Mouse (Mus musculus) NIH3T3 (cell line): ENCODE measurements at regions not wholly inside any gene's neighbourhood (a gene's known extent, or its start where the extent isn't known, plus 50 kb on each side); places are given as distances from the start of the nearest gene placed in this dataset.

ENCODE experiments used
- DNase-seq: peaks from one replicate; pipeline ENCODE4 v3.0.0-alpha.2; 2012; ENCODE audit warnings: low read depth

DNA sequence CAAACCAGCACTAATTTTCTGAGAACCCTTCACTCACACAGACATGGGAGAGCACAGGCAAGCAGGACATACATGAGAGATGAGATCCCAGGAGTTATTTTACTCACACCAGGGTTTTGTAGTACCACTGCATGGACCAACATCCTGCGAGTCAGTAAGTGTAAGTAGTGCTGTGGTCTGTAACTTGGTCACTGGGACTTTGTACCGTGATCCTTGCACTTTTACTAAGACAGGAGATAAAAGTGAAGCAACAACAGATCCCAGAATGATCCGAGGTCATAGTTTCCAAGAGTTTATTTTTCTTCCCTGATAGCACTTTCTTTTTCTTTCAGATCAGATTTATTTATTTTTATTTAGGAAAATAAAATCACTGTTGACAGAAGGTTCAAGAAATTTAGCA is 54.1 kb upstream of the Mtap start:
- DNase-seq = no peak

GRCm38 (mm10) chr4:89078485-89078884 is 58.4 kb upstream of the Mtap start:
- DNase-seq = peak; percentile 80

DNA sequence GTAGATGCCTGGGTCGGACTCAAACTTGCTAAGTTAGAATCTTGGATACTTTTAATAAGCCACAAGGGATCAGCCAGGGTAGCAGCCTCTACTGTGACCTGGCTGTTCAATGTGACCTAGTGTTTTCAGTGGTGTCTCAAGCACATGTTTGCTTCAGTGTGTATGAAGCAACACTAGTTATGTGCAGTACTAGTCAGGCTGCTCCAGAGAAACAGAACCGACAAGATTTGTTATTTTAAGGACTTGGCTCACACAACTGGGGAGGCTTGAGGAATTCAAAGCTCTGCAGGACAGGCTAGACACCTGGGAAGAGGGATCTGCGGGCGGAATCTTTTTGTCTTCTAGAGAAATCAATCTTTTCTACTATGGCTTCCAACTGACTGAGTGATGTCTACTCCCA is 62.2 kb upstream of the Mtap start:
- DNase-seq = peak; percentile 28

DNA sequence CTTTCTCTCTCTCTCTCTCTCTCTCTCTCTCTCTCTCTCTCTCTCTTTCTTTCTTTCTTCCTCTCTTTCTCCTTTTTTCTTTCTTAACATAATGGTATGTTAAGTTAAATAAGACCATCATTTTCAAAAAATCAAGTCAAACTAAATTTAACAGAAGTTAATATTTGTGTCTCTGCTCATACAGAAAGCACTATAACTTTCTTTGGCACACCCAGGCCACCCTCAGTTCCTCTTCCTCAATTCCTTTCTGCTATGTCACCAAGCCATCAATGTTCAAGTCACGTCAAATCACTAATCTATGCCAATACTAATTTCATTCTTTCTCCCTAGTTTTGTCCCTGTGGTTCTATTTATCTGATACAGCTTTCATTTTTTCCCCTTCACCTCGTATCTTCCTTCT is 66.5 kb upstream of the Mtap start:
- DNase-seq = no peak

- peak; percentile 38 for DNase-seq
Measured at GRCm38 (mm10) chr4:89064401-89064800, 72.5 kb upstream of the Mtap start.

DNA sequence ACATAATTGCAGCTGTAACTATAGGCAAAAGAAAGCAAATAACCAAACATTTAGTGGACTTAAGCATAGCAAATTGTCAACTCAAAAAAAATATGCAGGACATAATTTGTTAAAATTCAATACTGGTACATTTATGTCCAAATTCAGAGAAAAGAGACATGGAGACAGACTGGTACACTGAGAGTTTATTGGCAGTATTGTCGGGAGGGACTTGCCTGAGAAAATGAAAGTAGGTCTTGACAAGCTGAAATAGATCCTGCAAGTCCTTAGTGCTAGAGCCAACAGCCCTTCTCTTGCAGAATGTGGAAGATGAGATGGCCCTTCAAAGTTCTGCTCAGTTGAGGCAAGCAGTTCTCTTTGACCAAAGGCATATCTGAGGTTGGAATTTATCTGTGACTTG is 74.5 kb upstream of the Mtap start:
- DNase-seq = peak; percentile 49

GRCm38 (mm10) chr4:89061619-89062018 is 75.3 kb upstream of the Mtap start:
- peak; percentile 48 for DNase-seq

DNA sequence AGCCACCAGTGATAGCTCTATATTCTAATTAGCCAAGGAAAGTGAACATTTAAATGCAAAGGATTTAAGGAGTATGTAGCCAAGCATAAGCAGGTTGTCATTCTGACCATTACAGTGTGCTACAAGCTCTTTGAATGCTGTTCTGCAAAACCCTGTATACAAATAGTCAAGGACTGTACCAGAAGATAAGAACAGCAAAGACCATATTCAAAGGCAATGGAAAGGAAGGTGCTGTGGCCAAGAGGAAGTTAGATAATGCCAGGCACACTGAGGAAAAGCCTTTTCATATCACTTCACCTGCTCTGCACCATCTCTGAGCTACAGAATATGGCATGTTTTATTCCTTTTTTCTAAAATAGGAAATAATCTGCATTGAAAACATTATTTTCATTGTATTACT is 79.3 kb upstream of the Mtap start:
- DNase-seq = no peak

DNA sequence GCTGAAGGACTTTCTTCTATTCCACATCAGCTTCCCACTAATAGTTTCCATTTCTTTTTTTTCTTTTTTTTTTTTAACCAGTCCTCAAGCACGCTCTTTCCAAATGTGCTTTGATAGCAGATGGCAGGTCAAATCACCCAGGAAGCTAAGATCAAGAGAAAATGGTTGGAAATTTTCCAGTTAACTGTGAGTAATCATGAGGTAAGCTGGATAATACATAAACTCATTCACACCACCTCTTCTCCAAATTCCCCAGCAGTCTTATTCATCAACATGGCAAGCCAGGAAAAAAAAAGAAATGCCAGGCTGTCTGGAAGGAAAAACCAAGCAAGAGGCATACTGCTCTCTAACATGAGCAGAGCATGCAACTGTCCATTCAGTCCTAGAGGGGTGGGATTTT is 79.8 kb upstream of the Mtap start:
- peak; percentile 87 for DNase-seq

DNA sequence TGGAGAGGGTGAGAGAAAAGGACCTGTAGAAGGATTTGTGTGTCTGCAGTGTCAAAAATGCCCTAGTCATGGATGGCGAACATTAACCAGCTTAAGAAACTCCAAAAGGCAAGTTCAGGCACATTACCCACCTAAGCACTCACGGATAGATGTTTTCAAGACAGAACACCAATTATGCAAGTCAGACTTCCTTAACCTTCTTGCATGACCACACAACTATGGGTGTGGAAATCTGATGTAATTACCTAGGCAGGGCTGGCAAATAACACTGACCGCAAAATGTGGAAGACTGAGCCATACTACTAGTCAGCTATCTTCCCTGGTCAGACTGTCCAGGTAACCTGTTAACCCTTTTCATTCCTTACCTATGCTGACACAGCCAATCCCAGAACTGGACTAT is 81.0 kb upstream of the Mtap start:
- peak; percentile 63 for DNase-seq

DNA sequence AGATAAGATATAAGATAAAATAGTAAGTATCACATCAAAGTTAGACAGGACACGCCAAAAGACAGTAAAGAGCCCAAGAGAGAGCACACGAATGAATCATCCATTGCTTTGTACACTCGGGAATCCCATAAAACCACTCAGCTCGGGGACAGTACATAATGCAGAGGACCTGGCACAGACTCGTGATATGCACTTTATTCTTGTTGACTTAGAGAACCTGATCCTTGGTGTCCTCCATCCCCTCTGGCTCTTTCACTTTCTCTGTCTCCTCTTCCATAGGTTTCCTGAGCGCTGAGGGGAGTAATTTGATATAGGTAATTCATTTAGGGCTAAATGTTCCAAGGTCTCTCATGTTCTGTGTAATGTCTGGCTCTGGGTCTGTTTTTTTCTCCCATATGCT is 83.3 kb upstream of the Mtap start:
- DNase-seq = peak; percentile 71

DNA sequence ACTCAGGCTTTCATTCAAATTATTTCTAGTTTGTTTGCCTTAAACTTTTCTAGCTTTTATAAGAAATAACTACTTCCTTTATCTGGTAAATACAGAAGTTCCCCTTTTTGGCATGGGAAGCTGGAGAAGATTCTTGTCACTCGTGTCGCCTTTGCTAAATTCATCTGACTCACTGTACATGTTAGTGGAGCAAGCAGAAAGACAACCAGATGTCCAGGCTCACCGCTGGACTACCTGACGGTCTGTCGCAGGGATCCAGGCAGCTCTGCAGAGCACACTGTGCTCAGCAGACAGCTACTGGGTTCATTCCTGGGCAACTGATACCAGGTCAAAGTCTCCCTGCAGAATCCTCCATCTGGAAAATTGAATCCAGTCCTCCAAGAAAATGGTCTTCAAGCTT is 85.0 kb upstream of the Mtap start:
- peak; percentile 73 for DNase-seq

DNA sequence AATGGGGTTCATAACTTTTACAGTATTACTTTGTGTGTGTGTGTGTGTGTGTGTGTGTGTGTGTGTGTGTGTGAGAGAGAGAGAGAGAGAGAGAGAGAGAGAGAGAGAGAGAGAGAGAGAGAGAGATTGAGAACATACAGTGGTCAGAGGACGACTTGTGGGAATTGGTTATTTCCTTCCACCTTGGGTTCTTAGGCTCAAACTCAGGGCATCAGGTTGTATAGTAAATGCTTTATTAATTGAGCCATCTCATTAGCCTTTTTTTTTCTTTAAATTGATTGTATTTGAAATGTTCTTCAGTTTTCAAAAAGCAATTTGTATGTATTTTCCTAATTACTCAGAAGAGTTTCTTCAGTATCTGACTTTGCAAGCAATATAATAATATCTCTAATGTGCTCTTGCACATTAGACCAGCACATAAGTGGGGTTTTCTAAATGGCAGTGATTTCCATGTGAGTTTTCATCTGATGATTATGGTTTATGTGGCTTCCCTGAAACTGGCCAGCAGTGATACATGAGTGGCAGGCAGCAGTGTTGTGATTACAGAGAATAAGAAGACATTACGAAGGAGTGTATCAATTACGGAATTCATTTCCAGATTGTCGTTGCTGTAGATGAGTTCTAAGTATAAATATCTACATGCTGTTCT is 86.2 kb upstream of the Mtap start:
- peak; percentile 68 for DNase-seq

GRCm38 (mm10) chr4:89049592-89050440 is 87.1 kb upstream of the Mtap start:
- peak; percentile 77 for DNase-seq

- no peak for DNase-seq
Measured at GRCm38 (mm10) chr4:89044516-89044915, 92.4 kb upstream of the Mtap start.

GRCm38 (mm10) chr4:89043982-89044381 is 92.9 kb upstream of the Mtap start:
- peak; percentile 65 for DNase-seq

DNA sequence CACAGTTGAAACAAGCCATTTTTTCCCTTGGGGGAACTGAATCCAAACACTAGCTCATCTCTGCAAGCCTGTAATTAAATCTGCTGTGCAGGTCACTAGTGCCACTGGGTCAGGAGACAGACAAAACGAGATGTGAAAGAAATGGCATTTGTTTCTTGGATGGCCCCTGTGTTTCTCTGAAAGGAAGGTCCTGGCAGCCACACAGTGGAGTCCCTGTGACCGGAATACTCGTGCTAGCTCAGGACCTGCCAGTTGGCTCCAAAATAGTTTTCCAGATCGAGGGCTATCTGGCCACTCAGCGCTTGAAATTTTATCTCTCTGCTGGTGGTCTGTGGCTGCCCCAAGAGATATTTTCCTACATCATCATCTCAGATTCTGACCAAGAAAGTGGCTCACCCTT is 96.1 kb upstream of the Mtap start:
- DNase-seq = peak; percentile 88

GRCm38 (mm10) chr4:89038906-89039305 is 98.0 kb upstream of the Mtap start:
- DNase-seq = peak; percentile 81

- DNase-seq = peak; percentile 50
Measured at GRCm38 (mm10) chr4:89038135-89038534, 98.8 kb upstream of the Mtap start.

- DNase-seq = no peak
Measured at GRCm38 (mm10) chr4:89034822-89035221, 102.1 kb upstream of the Mtap start.

DNA sequence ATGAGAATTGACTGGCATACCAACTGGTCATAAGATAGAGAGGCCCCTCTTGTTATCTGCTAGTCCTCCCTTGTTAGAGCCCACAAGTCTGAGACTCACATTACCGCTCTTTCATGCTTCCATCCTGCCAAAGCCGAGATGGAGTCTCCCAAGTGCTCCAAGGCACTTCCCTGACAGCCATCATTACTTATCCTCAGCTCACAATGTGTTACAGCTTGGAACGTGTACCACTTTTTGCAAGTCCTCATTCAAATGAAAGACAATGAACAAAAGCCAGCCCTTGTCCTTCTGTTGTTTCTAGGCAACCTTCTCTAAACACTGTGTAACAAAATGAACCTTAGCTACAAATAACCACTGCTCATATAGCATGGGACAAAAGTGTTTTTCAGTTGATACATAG is 102.6 kb upstream of the Mtap start:
- DNase-seq = no peak

DNA sequence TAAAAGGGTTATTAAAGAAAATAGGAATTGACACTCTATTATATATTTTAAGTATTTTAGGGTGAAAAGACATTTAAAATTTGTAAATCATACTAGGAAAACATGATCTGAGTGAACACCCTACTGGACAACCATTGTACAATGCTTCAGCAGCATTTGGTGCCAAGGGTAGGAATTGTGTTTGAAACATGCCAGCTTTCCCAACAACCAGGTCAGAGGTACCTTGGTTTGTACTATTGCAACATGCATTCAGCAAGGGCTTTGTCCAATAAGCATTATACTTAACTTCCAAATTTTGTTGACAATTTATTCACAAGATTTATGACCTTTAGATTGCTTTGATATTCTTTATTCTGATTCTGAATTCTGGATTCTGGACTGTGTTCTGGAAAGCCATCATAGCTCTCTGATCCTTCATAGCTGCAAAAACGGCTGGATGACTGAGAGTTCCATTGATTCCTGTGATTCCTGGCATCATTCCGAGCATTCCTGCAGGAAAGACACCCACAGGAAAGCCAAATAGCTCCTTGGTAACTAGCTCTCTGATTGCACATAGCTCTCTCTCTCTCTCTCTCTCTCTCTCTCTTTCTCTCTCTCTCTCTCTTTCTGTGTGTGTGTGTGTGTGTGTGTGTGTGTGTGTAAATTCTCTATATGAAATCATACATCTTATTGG is 124.1 kb upstream of the Mtap start:
- peak; percentile 91 for DNase-seq

GRCm38 (mm10) chr4:89008561-89008960 is 128.4 kb upstream of the Mtap start:
- peak; percentile 48 for DNase-seq
